Mouse (Mus musculus) kidney, embryonic 15.5 days (tissue): ENCODE measurements at regions not wholly inside any gene's neighbourhood (a gene's known extent, or its start where the extent isn't known, plus 50 kb on each side); places are given as distances from the start of the nearest gene placed in this dataset.

ENCODE experiments used
- ATAC-seq: fragments of 200-750 bp; cut with Nextera tagmentation; replicated peaks from 2 replicates; pipeline ENCODE4 v1.8.0; 2017; ENCODE audit warnings: moderate TSS enrichment; ENCODE audit not compliant: low FRiP score
- H3K27ac ChIP-seq: fragments of 300-500 bp; sonication (generic); 2 replicates; pipeline ENCODE4 v1.5.1; 2015; ENCODE audit warnings: mild to moderate bottlenecking, inconsistent platforms
- H3K27me3 ChIP-seq: fragments of 300-500 bp; sonication (generic); 2 replicates; pipeline ENCODE4 v1.6.1; 2015; ENCODE audit warnings: inconsistent platforms
- H3K36me3 ChIP-seq: fragments of 300-500 bp; sonication (generic); 2 replicates; pipeline ENCODE4 v1.6.1; 2015; ENCODE audit warnings: inconsistent platforms
- H3K4me1 ChIP-seq: fragments of 300-500 bp; sonication (generic); 2 replicates; pipeline ENCODE4 v1.6.1; 2015; ENCODE audit warnings: inconsistent platforms
- H3K4me2 ChIP-seq: fragments of 300-500 bp; sonication (generic); 2 replicates; pipeline ENCODE4 v1.6.1; 2015; ENCODE audit warnings: moderate library complexity, mild to moderate bottlenecking, inconsistent platforms
- H3K4me3 ChIP-seq: fragments of 300-500 bp; sonication (generic); replicated peaks from 2 replicates; pipeline ENCODE4 v1.5.1; 2015; ENCODE audit warnings: mild to moderate bottlenecking, inconsistent platforms
- H3K9ac ChIP-seq: fragments of 300-500 bp; sonication (generic); 2 replicates; pipeline ENCODE4 v1.6.1; 2015; ENCODE audit warnings: mild to moderate bottlenecking, inconsistent platforms
- H3K9me3 ChIP-seq: fragments of 300-500 bp; sonication (generic); replicated peaks from 2 replicates; pipeline ENCODE4 v1.6.1; 2016; ENCODE audit warnings: inconsistent platforms
- WGBS: fragments of 180-500 bp; shearing (Covaris S2); methylation state at CpG from one replicate; pipeline ENCODE4 v1.1.7; 2015; ENCODE audit warnings: mixed read lengths; 5-methylcytosine and 5-hydroxymethylcytosine counted together

DNA sequence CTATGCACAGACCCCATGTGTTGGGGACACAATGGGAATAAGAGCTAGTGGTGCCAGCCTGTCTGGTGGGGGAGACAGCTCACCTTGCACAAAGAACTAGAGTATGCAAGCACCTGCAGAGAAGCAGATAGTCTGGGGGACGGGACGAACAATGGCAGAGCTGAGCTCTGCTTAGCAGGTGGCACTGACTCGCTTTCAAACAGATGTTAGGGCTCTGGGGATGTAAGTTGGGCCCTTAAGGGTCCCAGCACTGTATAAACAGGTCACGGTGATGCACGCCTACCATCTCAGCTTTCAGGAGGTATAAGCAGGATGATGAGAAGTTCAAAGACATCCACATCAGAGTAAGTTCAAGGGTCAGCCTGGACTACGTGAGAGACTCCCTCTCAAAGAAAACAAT is 289.5 kb downstream of the Maf start:
- no peak for ATAC-seq

DNA sequence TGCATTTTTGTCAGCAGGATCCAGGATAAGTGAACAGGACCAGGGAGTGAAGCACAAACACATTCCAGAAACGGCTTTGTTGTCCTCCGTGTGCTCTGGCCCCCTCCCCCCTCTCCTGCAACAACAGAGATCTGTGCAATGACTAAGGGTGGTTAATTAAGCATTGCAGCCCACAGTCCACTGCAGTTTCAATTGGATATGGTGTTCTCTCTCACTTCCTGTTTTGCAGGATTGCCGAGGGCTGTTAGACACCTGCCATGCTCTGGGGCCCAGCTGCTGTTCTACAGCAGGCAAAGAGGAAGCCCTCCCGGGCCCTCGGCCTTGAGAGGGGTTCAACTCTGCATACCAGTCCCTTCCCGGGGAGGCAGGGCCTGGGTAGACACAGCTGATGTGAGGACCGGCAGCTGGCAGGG is 293.5 kb downstream of the Maf start:
- H3K4me3 ChIP-seq, result no peak overlapping the region
- no peaks in the 10 kb centered on the region for H3K36me3 ChIP-seq
- peak overlapping the region; percentile 46 for H3K27ac ChIP-seq
- H3K4me2 ChIP-seq, result peak overlapping the region; percentile 17; the same call in 1 of the 2 replicates
- H3K9me3 ChIP-seq, result no peaks in the 10 kb centered on the region
- WGBS, result 14% methylated on average over 7 of the region's 7 CpGs
- H3K27me3 ChIP-seq, result 0 out of 2 replicates have a peak, but pooled peaks cover 3% of the 10 kb centered on the region
- ATAC-seq, result peak; percentile 91
- peaks cover 10% of the 10 kb centered on the region for H3K4me1 ChIP-seq
- no peak overlapping the region for H3K9ac ChIP-seq

More for the DNA sequence above, 289.5 kb downstream of the Maf start:
- H3K27me3 ChIP-seq, result 0 out of 2 replicates have a peak, but pooled peaks cover 3% of the 10 kb centered on the region
- H3K9me3 ChIP-seq, result no peaks in the 10 kb centered on the region
- H3K4me3 ChIP-seq, result no peak overlapping the region
- H3K36me3 ChIP-seq, result no peaks in the 10 kb centered on the region
- no peak overlapping the region for H3K27ac ChIP-seq
- no peak overlapping the region for H3K9ac ChIP-seq
- 58% methylated on average over 6 of the region's 6 CpGs for WGBS
- no peak overlapping the region for H3K4me2 ChIP-seq
- peaks cover 10% of the 10 kb centered on the region for H3K4me1 ChIP-seq

DNA sequence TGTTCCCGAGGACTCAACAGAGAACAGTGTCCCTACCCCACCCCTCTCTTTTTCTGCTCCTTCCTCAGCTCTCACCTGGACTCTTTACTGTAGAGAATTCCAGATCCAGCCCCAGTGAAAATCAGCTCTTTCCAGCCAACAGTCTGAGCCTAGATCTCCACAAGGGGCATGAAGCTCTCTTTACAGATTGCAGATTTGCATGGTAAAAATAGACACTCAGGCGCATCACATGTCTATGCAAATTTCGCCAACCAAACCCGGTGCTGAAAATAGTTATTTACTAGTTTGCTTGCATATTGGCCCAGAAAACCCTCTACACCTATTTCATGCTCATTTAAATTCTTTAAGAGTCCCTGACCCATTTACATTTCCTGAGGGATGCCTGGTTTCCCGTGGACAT is 295.8 kb downstream of the Maf start:
- Histone ChIP-seq H3K9ac (no peak overlapping the region), H3K27ac (no peak overlapping the region), H3K4me2 (no peak overlapping the region), H3K9me3 (no peaks in the 10 kb centered on the region), H3K27me3 (0 out of 2 replicates have a peak, but pooled peaks cover under 1% of the 10 kb centered on the region), H3K4me3 (no peak overlapping the region), H3K4me1 (peaks cover 10% of the 10 kb centered on the region), H3K36me3 (no peaks in the 10 kb centered on the region)
- ATAC-seq, result no peak
- 81% methylated on average over 5 of the region's 5 CpGs for WGBS

DNA sequence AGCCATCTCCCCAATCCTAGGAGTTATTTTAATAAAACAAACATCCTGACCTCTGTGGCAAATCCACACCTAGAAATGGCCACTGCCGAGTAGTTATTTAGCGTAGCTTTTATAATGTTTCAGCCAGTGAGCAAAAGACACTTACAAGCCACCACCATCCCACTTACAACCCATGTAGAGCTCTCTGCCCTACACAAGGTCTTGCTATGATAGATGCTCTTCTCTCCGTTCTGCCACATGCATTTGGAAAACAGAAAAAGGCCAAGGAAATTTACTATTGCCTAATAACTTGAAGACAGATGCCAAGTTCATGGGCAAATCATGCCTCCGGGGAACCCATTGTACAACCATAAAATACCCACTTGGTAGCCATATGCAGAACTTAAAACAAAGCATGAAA is 296.5 kb downstream of the Maf start:
- Histone ChIP-seq H3K9me3 (no peaks in the 10 kb centered on the region), H3K36me3 (no peaks in the 10 kb centered on the region), H3K9ac (no peak overlapping the region), H3K4me1 (peaks cover 10% of the 10 kb centered on the region), H3K4me3 (no peak overlapping the region), H3K4me2 (no peak overlapping the region), H3K27me3 (no peaks in the 10 kb centered on the region), H3K27ac (no peak overlapping the region)
- no peak for ATAC-seq
- WGBS, result 90% methylated on average over 4 of the region's 4 CpGs

DNA sequence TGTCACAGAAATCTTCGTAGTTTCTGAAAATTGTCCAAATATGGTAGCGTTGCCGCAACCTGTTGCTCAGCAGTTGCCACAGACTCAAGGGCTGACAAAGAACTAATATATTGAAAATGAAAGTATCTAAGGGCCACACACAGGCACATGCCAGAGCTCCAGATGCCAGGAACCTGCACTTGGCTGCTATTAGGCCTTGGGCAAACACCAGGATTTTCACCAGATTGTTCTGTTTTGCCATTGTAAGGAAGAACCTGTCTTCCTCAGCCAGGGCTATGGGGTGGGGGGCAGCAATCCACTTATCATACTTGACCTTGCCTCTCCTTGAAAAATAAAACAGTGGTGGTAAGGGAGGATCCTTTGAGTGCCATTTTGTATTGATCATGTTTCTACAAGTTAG is 297.4 kb downstream of the Maf start:
- H3K36me3 ChIP-seq, result no peaks in the 10 kb centered on the region
- H3K9ac ChIP-seq, result no peak overlapping the region
- ATAC-seq, result no peak
- H3K4me1 ChIP-seq, result peaks cover 10% of the 10 kb centered on the region
- no peaks in the 10 kb centered on the region for H3K27me3 ChIP-seq
- H3K27ac ChIP-seq, result no peak overlapping the region
- H3K9me3 ChIP-seq, result no peaks in the 10 kb centered on the region
- no peak overlapping the region for H3K4me3 ChIP-seq
- H3K4me2 ChIP-seq, result no peak overlapping the region
- 95% methylated on average over 3 of the region's 3 CpGs for WGBS

DNA sequence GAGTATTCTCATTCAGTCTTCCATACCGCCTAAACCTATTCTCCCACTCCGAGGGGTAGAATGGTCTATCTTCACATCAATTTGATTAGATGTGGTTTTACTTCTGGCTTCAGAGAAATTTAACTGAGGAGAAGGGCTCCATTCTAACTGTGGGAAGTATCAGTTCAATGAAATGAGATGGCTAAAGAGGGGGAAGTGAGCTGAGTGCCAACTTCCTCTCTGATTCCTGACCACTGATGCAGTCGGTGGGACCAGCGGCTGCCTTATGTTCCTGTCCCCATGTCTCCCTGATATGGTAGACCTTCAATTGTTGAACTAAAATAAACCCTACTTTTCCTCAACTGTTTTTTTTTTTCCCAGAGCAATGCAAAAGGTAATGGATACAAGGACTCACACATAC is 300.1 kb downstream of the Maf start:
- Histone ChIP-seq H3K4me2 (no peak overlapping the region), H3K4me1 (no peaks in the 10 kb centered on the region), H3K4me3 (no peak overlapping the region), H3K9ac (no peak overlapping the region), H3K27me3 (no peaks in the 10 kb centered on the region), H3K27ac (no peak overlapping the region), H3K36me3 (no peaks in the 10 kb centered on the region), H3K9me3 (no peaks in the 10 kb centered on the region)
- WGBS, result 86% methylated on average over 4 of the region's 4 CpGs
- ATAC-seq, result no peak

DNA sequence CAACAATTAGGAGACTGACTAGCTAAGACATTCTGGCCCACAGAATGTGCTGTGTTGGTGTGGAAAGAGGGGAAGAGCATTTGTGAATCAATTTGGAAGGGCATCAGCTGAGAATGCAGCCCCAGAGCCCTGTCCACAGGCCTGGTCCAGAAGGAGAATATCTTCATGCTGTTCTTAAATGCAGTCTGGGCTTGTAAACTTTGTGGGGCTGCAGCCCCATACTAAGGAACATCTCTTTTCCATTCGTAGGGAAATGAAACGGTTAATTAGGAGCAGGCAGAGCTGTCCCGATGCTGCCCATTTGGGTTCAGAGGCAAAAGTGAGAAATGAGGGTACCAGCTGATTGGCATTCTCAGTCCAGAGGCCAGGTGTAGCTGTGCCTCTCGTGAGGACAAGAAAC is 304.0 kb downstream of the Maf start:
- ATAC-seq, result no peak
- H3K27ac ChIP-seq, result no peak overlapping the region
- H3K27me3 ChIP-seq, result no peaks in the 10 kb centered on the region
- H3K9me3 ChIP-seq, result no peaks in the 10 kb centered on the region
- no peak overlapping the region for H3K4me3 ChIP-seq
- 63% methylated on average over 4 of the region's 4 CpGs for WGBS
- no peaks in the 10 kb centered on the region for H3K4me1 ChIP-seq
- no peak overlapping the region for H3K4me2 ChIP-seq
- no peaks in the 10 kb centered on the region for H3K36me3 ChIP-seq
- no peak overlapping the region for H3K9ac ChIP-seq

DNA sequence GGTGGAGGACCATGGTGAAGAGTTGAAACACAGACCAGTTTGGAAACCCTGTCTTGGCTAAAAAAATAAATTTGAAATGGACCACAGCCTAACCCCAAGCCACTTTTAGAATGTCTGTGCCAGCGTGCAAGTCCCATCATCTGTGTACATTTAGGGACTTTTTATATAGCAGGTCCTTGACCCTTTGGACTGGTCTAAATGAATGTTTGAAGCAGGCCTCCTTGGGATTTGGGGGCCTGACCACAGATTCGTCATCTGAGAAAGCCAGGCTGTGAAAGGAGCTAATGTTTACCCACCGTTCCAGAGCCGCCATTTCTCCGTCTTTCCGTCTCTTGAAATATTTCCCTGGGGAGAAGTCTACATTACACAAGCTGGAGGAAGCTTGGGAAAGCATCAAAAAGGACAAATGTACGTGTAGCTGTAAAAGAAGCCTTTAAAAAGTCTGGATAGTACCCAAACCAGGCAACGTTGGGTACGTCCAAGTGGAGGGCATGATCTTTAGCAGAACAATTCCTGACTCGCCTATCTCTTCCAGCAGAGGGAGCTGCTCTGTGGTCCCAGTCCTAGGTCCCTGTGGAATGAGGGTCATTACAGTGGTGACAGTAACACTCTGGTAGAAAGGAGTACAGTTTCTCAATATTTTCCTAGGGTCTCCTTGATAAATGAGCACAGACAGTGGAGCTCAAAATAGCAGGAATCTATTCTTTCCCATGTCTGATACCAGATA is 305.0 kb downstream of the Maf start:
- Histone ChIP-seq H3K4me2 (no peak overlapping the region), H3K9ac (no peak overlapping the region), H3K4me3 (no peak overlapping the region), H3K36me3 (no peaks in the 10 kb centered on the region), H3K4me1 (no peaks in the 10 kb centered on the region), H3K9me3 (no peaks in the 10 kb centered on the region), H3K27ac (no peak overlapping the region), H3K27me3 (peaks cover 5% of the 10 kb centered on the region; the same call in 1 of the 2 replicates)
- WGBS, result 43% methylated on average over 10 of the region's 10 CpGs
- ATAC-seq, result no peak
